Mouse (Mus musculus): ENCODE data around the gene Zmynd11. TPM values are rescaled to one million over a fixed set of nuclear protein-coding genes. Genes with fewer than 3 reads are reported as not detected.

The Zmynd11 gene
- total RNA-seq, 1 experiment from 2014 or later: 348 TPM

- ATAC-seq (ENCODE audit: extremely low read depth, insufficient number of reproducible peaks, low FRiP score, poor library complexity, severe bottlenecking): peak; percentile 37; the same call in 1 of the 2 replicates
Observed at GRCm38 (mm10) chr13:9732262-9732661, 32.9 kb downstream of the Zmynd11 start.

GRCm38 (mm10) chr13:9729073-9729472, 36.1 kb downstream of the Zmynd11 start:
- ATAC-seq (ENCODE audit: extremely low read depth, insufficient number of reproducible peaks, low FRiP score, poor library complexity, severe bottlenecking): no peak

GRCm38 (mm10) chr13:9715224-9715623, 49.9 kb downstream of the Zmynd11 start:
- no peak for ATAC-seq (ENCODE audit: extremely low read depth, insufficient number of reproducible peaks, low FRiP score, poor library complexity, severe bottlenecking)

- ATAC-seq (ENCODE audit: extremely low read depth, insufficient number of reproducible peaks, low FRiP score, poor library complexity, severe bottlenecking): no peak
Observed at GRCm38 (mm10) chr13:9713462-9714134, 51.5 kb downstream of the Zmynd11 start.

- no peak for ATAC-seq (ENCODE audit: extremely low read depth, insufficient number of reproducible peaks, low FRiP score, poor library complexity, severe bottlenecking)
Observed at GRCm38 (mm10) chr13:9712971-9713370, 52.2 kb downstream of the Zmynd11 start.

- no peak for ATAC-seq (ENCODE audit: extremely low read depth, insufficient number of reproducible peaks, low FRiP score, poor library complexity, severe bottlenecking)
Observed at GRCm38 (mm10) chr13:9712409-9712808, 52.7 kb downstream of the Zmynd11 start.

- ATAC-seq (ENCODE audit: extremely low read depth, insufficient number of reproducible peaks, low FRiP score, poor library complexity, severe bottlenecking): no peak
Observed at GRCm38 (mm10) chr13:9708433-9709240, 56.5 kb downstream of the Zmynd11 start.

- ATAC-seq (ENCODE audit: extremely low read depth, insufficient number of reproducible peaks, low FRiP score, poor library complexity, severe bottlenecking): no peak
Observed at GRCm38 (mm10) chr13:9706720-9707119, 58.4 kb downstream of the Zmynd11 start.

GRCm38 (mm10) chr13:9702615-9703235, 62.4 kb downstream of the Zmynd11 start:
- ATAC-seq (ENCODE audit: extremely low read depth, insufficient number of reproducible peaks, low FRiP score, poor library complexity, severe bottlenecking): 0 out of 2 replicates have a peak, but pooled peaks have one; percentile 13

GRCm38 (mm10) chr13:9697340-9697739, 67.8 kb downstream of the Zmynd11 start:
- no peak for ATAC-seq (ENCODE audit: extremely low read depth, insufficient number of reproducible peaks, low FRiP score, poor library complexity, severe bottlenecking)

GRCm38 (mm10) chr13:9695809-9696208, 69.3 kb downstream of the Zmynd11 start:
- ATAC-seq (ENCODE audit: extremely low read depth, insufficient number of reproducible peaks, low FRiP score, poor library complexity, severe bottlenecking): no peak

- no peak for ATAC-seq (ENCODE audit: extremely low read depth, insufficient number of reproducible peaks, low FRiP score, poor library complexity, severe bottlenecking)
Observed at GRCm38 (mm10) chr13:9695403-9695802, 69.7 kb downstream of the Zmynd11 start.

GRCm38 (mm10) chr13:9694651-9695050, 70.5 kb downstream of the Zmynd11 start:
- ATAC-seq (ENCODE audit: extremely low read depth, insufficient number of reproducible peaks, low FRiP score, poor library complexity, severe bottlenecking): no peak

GRCm38 (mm10) chr13:9692876-9693275, 72.3 kb downstream of the Zmynd11 start:
- ATAC-seq (ENCODE audit: extremely low read depth, insufficient number of reproducible peaks, low FRiP score, poor library complexity, severe bottlenecking): no peak

GRCm38 (mm10) chr13:9689366-9689765, 75.8 kb downstream of the Zmynd11 start:
- ATAC-seq (ENCODE audit: extremely low read depth, insufficient number of reproducible peaks, low FRiP score, poor library complexity, severe bottlenecking): no peak

GRCm38 (mm10) chr13:9686765-9687164, 78.4 kb downstream of the Zmynd11 start:
- no peak for ATAC-seq (ENCODE audit: extremely low read depth, insufficient number of reproducible peaks, low FRiP score, poor library complexity, severe bottlenecking)

- no peak for ATAC-seq (ENCODE audit: extremely low read depth, insufficient number of reproducible peaks, low FRiP score, poor library complexity, severe bottlenecking)
Observed at GRCm38 (mm10) chr13:9686261-9686660, 78.9 kb downstream of the Zmynd11 start.

- ATAC-seq (ENCODE audit: extremely low read depth, insufficient number of reproducible peaks, low FRiP score, poor library complexity, severe bottlenecking): no peak
Observed at GRCm38 (mm10) chr13:9684153-9684923, 80.8 kb downstream of the Zmynd11 start.

GRCm38 (mm10) chr13:9683280-9683679, 81.8 kb downstream of the Zmynd11 start:
- no peak for ATAC-seq (ENCODE audit: extremely low read depth, insufficient number of reproducible peaks, low FRiP score, poor library complexity, severe bottlenecking)
